Mouse (Mus musculus) neural tube, embryonic 11.5 days (tissue): ENCODE results near the gene E330034G19Rik. TPM values are rescaled to one million over a fixed set of nuclear protein-coding genes. Genes with fewer than 3 reads are reported as not detected.
"Not testable (repeated sequence)": the region's sequence is repeated elsewhere in the genome, so short reads cannot be mapped to it uniquely, and the experiment has no call there.

Source experiments
- ATAC-seq: fragments of 200-750 bp; cut with Nextera tagmentation; 2 replicates; pipeline ENCODE4 v1.8.0; 2017; ENCODE audit warnings: moderate number of reproducible peaks, mild to moderate bottlenecking, moderate TSS enrichment, moderate library complexity; ENCODE audit not compliant: insufficient read depth, low FRiP score, low TSS enrichment
- DNase-seq: peaks from one replicate; pipeline ENCODE4 v3.0.0-alpha.2; 2015; ENCODE audit warnings: low spot score
- H3K27ac ChIP-seq: fragments of 300-500 bp; sonication (generic); 2 replicates; pipeline ENCODE4 v1.5.1; 2014; ENCODE audit warnings: low read depth, mild to moderate bottlenecking, low read length
- H3K27me3 ChIP-seq: fragments of 300-500 bp; sonication (generic); 2 replicates; pipeline ENCODE4 v1.6.1; 2014; ENCODE audit warnings: mild to moderate bottlenecking, low read length, mixed read lengths; ENCODE audit not compliant: control insufficient read depth, insufficient read depth
- H3K36me3 ChIP-seq: fragments of 300-500 bp; sonication (generic); 2 replicates; pipeline ENCODE4 v1.6.1; 2014; ENCODE audit warnings: mild to moderate bottlenecking, low read length, moderate library complexity, mixed read lengths; ENCODE audit not compliant: control insufficient read depth, insufficient read depth
- H3K4me1 ChIP-seq: fragments of 300-500 bp; sonication (generic); 2 replicates; pipeline ENCODE4 v1.6.1; 2014; ENCODE audit warnings: low read length, mixed read lengths; ENCODE audit not compliant: control insufficient read depth, insufficient read depth
- H3K4me2 ChIP-seq: fragments of 300-500 bp; sonication (generic); 2 replicates; pipeline ENCODE4 v1.6.1; 2014; ENCODE audit warnings: low read depth, mild to moderate bottlenecking, moderate library complexity
- H3K4me3 ChIP-seq: fragments of 300-500 bp; sonication (generic); 2 replicates; pipeline ENCODE4 v1.5.1; 2014; ENCODE audit warnings: low read depth, low read length
- H3K9ac ChIP-seq: fragments of 300-500 bp; sonication (generic); 2 replicates; pipeline ENCODE4 v1.6.1; 2014; ENCODE audit warnings: mild to moderate bottlenecking, low read length
- H3K9me3 ChIP-seq: fragments of 300-500 bp; sonication (generic); 2 replicates; pipeline ENCODE4 v1.6.1; 2016; ENCODE audit warnings: low read length; ENCODE audit not compliant: control insufficient read depth
- WGBS: fragments of 180-500 bp; shearing (Covaris S2); extraction: QIAGEN DNeasy Blood & Tissue Kit; methylation state at CpG from one replicate; pipeline ENCODE4 v1.1.7; 2014; 5-methylcytosine and 5-hydroxymethylcytosine counted together
- polyA plus RNA-seq: library from polyadenylated mRNA; unstranded; fragments of >200 nt; fragmentation: Nextera tagmentation; extraction: Ambion mirVana; gene quantifications from 2 replicates; pipeline ENCODE4 v1.2.1, GENCODE M21; 2014

Gene E330034G19Rik
- polyA plus RNA-seq, 1 experiment from 2014 or later: not detected

GRCm38 (mm10) chr14:24293631-24294030 is 617 bp downstream of the E330034G19Rik start:
- no peaks in the 10 kb centered on the region for H3K9me3 ChIP-seq
- no peak for DNase-seq
- WGBS: 84% methylated on average over 5 of the region's 5 CpGs

GRCm38 (mm10) chr14:24302126-24302525 is 9.1 kb downstream of the E330034G19Rik start:
- not testable (repeated sequence) for H3K9me3 ChIP-seq, H3K4me3 ChIP-seq, H3K9ac ChIP-seq, H3K27ac ChIP-seq, H3K4me2 ChIP-seq, H3K27me3 ChIP-seq, ATAC-seq, H3K4me1 ChIP-seq, DNase-seq, H3K36me3 ChIP-seq
- WGBS: 95% methylated on average over 1 of the region's 1 CpGs

More at GRCm38 (mm10) chr14:24293631-24294030, 617 bp downstream of the E330034G19Rik start:
- ATAC-seq: no peak
- H3K4me1 ChIP-seq: no peaks in the 10 kb centered on the region
- H3K27me3 ChIP-seq: no peaks in the 10 kb centered on the region
- H3K36me3 ChIP-seq: no peaks in the 10 kb centered on the region
- H3K4me2 ChIP-seq: no peak overlapping the region
- H3K27ac ChIP-seq: no peak overlapping the region
- H3K9ac ChIP-seq: no peak overlapping the region
- no peak overlapping the region for H3K4me3 ChIP-seq

DNA sequence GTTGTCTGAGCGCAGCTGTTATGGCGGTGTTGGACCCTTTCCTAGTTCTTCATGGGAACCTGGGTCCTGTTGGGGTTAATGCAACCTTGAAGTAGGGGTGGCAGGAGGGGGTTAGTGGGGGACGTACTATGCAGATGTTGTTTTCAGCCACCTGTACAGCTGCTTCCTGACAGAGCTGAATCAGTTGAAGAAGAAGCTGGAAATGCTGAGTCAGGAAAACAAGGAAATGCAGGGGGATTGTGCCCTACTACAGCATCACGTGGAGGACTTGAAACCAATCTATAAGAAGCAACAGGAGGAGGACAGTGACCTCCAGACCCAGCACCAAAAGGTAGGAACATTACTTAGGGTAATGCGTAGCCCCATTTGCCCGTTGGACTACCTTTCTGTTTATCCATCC is 13.7 kb downstream of the E330034G19Rik start:
- Histone ChIP-seq H3K9ac (no peak overlapping the region), H3K36me3 (no peaks in the 10 kb centered on the region), H3K27ac (no peak overlapping the region), H3K4me1 (no peaks in the 10 kb centered on the region), H3K4me3 (no peak overlapping the region), H3K27me3 (no peaks in the 10 kb centered on the region), H3K4me2 (no peak overlapping the region), H3K9me3 (no peaks in the 10 kb centered on the region)
- DNase-seq (no peak), ATAC-seq (no peak)
- 87% methylated on average over 6 of the region's 6 CpGs for WGBS

- Histone ChIP-seq H3K27ac (no peak overlapping the region), H3K4me3 (no peak overlapping the region), H3K9ac (no peak overlapping the region), H3K9me3 (no peaks in the 10 kb centered on the region), H3K4me1 (no peaks in the 10 kb centered on the region), H3K36me3 (no peaks in the 10 kb centered on the region), H3K27me3 (no peaks in the 10 kb centered on the region), H3K4me2 (no peak overlapping the region)
- DNase-seq (no peak), ATAC-seq (no peak)
- 85% methylated on average over 1 of the region's 1 CpGs for WGBS
Observed at GRCm38 (mm10) chr14:24307146-24307545, 14.1 kb downstream of the E330034G19Rik start.

GRCm38 (mm10) chr14:24311110-24311509 is 18.1 kb downstream of the E330034G19Rik start:
- no peaks in the 10 kb centered on the region for H3K4me1 ChIP-seq
- H3K36me3 ChIP-seq: no peaks in the 10 kb centered on the region
- no peak overlapping the region for H3K27ac ChIP-seq
- DNase-seq (peak; percentile 67), ATAC-seq (no peak)
- WGBS: 43% methylated on average over 3 of the region's 3 CpGs
- H3K4me3 ChIP-seq: no peak overlapping the region
- H3K4me2 ChIP-seq: no peak overlapping the region
- no peak overlapping the region for H3K9ac ChIP-seq
- H3K27me3 ChIP-seq: no peaks in the 10 kb centered on the region
- H3K9me3 ChIP-seq: no peaks in the 10 kb centered on the region

- H3K27me3 ChIP-seq, H3K4me2 ChIP-seq, H3K4me3 ChIP-seq, H3K36me3 ChIP-seq, H3K9ac ChIP-seq, DNase-seq, H3K9me3 ChIP-seq, ATAC-seq, H3K27ac ChIP-seq, H3K4me1 ChIP-seq: not testable (repeated sequence)
- WGBS: 73% methylated on average over 3 of the region's 3 CpGs
Observed at GRCm38 (mm10) chr14:24347007-24347406, 54.0 kb downstream of the E330034G19Rik start.

DNA sequence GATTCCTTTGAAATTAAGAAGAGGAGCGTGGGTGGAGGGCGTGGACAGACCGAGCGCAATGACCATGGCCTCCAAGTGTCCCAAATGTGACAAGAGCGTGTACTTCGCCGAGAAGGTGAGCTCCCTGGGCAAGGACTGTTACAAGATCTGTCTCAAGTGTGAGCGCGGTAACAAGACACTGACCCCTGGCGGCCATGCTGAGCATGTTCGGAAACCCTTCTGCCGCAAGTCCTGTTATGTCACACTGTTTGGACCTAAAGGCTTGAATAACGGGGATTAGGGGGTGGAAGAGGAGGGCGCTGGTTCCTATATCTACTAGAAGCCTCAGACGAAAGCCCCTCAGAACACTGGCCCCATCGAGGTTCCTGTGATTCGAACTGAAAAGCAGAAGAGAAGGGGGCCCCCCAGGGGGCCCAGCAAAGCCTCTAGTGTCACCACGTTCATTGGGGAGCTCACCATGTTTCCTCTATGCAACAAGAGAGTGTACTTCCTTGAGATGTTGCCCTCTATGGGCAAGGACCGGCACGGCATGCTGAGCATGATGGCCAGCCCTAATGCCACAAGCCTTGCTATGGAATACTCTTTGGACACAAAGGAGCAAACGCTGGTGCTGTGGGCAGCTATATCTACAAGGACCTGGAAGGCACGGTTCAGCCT is 65.4 kb downstream of the E330034G19Rik start:
- 68% methylated on average over 22 of the region's 22 CpGs for WGBS
- Histone ChIP-seq H3K9ac (no peak overlapping the region), H3K4me1 (no peaks in the 10 kb centered on the region), H3K36me3 (no peaks in the 10 kb centered on the region), H3K4me2 (no peak overlapping the region), H3K4me3 (no peak overlapping the region), H3K27ac (no peak overlapping the region), H3K9me3 (no peaks in the 10 kb centered on the region), H3K27me3 (no peaks in the 10 kb centered on the region)
- ATAC-seq (no peak), DNase-seq (peak; percentile 44)

Other genes starting within 250 kb of the E330034G19Rik start
- gene Dlg5, start 47.3 kb upstream of the E330034G19Rik start, polyA plus RNA-seq: 25.4 and 26.7 TPM in 2 replicates
- 20.6 and 21.5 TPM in 2 replicates for gene Polr3a, start 193.8 kb downstream of the E330034G19Rik start, polyA plus RNA-seq
- 983 and 1,021 TPM in 2 replicates for gene Rps24, start 193.9 kb downstream of the E330034G19Rik start, polyA plus RNA-seq